Mouse (Mus musculus) CD4-positive, CD25-positive, alpha-beta regulatory T cell (primary cell): ENCODE data around the gene Gm11213. TPM values are rescaled to one million over a fixed set of nuclear protein-coding genes. Genes with fewer than 3 reads are reported as not detected.

ENCODE experiments used
- polyA plus RNA-seq: library from polyadenylated mRNA; unstranded; fragments of 100-300 nt; shearing (Covaris generic); gene quantifications from one replicate; pipeline ENCODE4 v1.2.1, GENCODE M21; 2017

Gm11213 gene
- polyA plus RNA-seq: not detected

DNA sequence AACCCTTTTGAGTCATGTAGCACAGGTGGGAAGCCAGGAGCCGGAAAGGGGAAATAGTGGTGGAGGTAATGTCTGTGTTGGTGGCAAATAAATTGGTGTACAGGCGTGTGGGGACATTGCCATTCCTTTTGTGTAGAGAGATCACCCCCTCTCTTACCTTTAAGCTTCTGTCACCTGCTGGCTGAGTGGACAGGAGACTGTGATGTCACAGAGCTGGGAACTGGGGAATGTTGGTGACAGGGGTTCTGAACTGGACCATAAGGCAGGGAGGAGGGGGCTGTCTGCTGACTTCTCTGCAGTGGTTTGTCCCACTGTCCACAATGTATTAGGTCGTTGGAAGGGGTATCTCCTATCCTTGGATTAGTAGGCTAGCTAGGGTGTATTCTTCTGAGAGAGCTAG is at the start of gene Gm11213:
Gene Gm11213 (minus strand): TSS at position 317 of the 400 bp plus-strand sequence.

DNA sequence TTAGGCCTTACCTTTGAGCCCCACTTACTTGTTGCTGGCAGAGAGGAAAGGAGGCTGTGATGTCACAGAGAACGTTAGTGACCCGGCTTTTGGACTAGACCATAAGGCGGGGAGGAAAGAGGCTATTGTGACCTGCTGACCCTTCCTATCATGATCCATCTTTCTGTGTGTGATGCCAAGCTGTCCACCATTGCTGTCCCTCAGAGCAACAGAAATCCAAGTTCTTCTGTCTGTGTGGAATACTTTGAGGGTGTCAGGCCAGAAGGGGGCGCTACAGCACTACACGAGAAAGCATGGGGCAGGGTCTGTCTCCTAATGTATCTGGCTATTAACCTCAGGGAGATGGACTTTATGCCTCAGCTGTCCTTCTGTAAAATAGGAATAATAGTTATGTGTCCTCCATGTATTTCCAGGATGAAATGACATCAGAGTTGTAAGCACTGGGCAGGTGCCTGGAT is 17.3 kb upstream of the Gm11213 start, which contains the start of gene Tex48:
Gene Tex48 (minus strand): TSS at position 51 of the 458 bp plus-strand sequence.

DNA sequence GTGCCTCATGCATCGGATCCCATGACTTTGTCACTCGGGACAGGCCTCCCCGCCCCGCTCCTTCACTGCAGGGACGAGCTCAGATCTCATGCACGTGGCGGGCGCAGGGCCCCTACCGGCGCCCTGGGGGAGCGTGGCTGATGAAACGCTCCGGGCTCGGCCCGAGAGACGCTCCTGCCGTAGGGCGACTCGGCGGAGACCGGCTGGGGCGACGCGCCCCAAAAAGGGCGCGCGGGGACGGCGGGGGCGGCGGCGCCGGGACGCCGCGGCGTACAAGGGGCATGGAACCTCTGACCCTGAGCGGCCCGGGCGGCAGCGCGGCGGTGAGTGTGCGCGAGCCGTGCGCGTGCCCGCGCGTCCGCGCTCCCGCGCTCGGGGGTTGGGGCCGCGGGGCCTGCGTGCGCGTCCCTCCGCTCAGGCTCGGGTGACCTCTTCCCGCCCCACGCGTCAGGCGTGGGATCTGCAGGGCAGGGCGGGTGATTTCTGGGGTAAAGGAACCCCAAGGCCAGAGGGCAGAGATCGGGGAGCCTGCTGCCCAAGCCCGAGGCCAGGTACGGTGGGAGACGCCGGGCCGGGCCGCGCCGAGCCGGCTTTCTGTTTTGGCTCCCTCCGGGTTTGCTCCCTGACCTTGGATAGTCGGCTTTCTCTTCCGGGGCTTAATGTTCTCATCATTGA is 46.5 kb downstream of the Gm11213 start, which contains the start of gene Tmem268:
Gene Tmem268 (plus strand): TSS at position 375 of the 675 bp plus-strand sequence.

Other genes with a start within 250 kb of the Gm11213 start
- gene Orm3, start 249.1 kb downstream of the Gm11213 start, polyA plus RNA-seq: 0.71 TPM
- 0.47 TPM for gene Orm2, start 242.8 kb downstream of the Gm11213 start, polyA plus RNA-seq
- 334 TPM for gene Akna, start 201.9 kb downstream of the Gm11213 start, polyA plus RNA-seq
- gene Whrn, start 109.3 kb downstream of the Gm11213 start, polyA plus RNA-seq: 18.3 TPM
- gene Atp6v1g1, start 60.5 kb downstream of the Gm11213 start, polyA plus RNA-seq: 141 TPM
- 27.6 TPM for gene Tmem268, start 46.5 kb downstream of the Gm11213 start, polyA plus RNA-seq
- not detected for gene Tex48, start 17.2 kb upstream of the Gm11213 start, polyA plus RNA-seq
- 0.60 TPM for gene Gm11214, start 58.1 kb upstream of the Gm11213 start, polyA plus RNA-seq
- 0.12 TPM for gene Tnfsf15, start 139.9 kb upstream of the Gm11213 start, polyA plus RNA-seq